Mouse (Mus musculus) forebrain, embryonic 14.5 days (tissue): ENCODE data around the gene Usp11. TPM values are rescaled to one million over a fixed set of nuclear protein-coding genes. Genes with fewer than 3 reads are reported as not detected.

Experiments
- ATAC-seq: fragments of 200-750 bp; cut with Nextera tagmentation; 2 replicates; pipeline ENCODE4 v1.8.0; 2017; ENCODE audit warnings: mild to moderate bottlenecking, moderate library complexity
- DNase-seq: peaks from one replicate; pipeline ENCODE4 v3.0.0-alpha.2; 2015; ENCODE audit warnings: low spot score
- H3K27ac ChIP-seq: fragments of 300-500 bp; sonication (generic); 2 replicates; pipeline ENCODE4 v1.5.1; 2014; ENCODE audit warnings: low read depth, mild to moderate bottlenecking, control low read depth, low read length, moderate library complexity
- H3K27me3 ChIP-seq: fragments of 300-500 bp; sonication (generic); replicated peaks from 2 replicates; pipeline ENCODE4 v1.6.1; 2014; ENCODE audit warnings: low read length, control low read depth, mixed read lengths; ENCODE audit not compliant: control insufficient read depth, insufficient read depth
- H3K36me3 ChIP-seq: fragments of 300-500 bp; sonication (generic); 2 replicates; pipeline ENCODE4 v1.6.1; 2014; ENCODE audit warnings: low read length, control low read depth; ENCODE audit not compliant: control insufficient read depth, insufficient read depth
- H3K4me1 ChIP-seq: fragments of 300-500 bp; sonication (generic); 2 replicates; pipeline ENCODE4 v1.6.1; 2014; ENCODE audit warnings: antibody characterized with exemption, low read length, control low read depth; ENCODE audit not compliant: control insufficient read depth, insufficient read depth
- H3K4me2 ChIP-seq: fragments of 300-500 bp; sonication (generic); 2 replicates; pipeline ENCODE4 v1.6.1; 2014; ENCODE audit warnings: mild to moderate bottlenecking, control low read depth, low read length
- H3K4me3 ChIP-seq: fragments of 300-500 bp; sonication (generic); 2 replicates; pipeline ENCODE4 v1.5.1; 2014; ENCODE audit warnings: low read depth, low read length, control low read depth
- H3K9ac ChIP-seq: fragments of 300-500 bp; sonication (generic); 2 replicates; pipeline ENCODE4 v1.6.1; 2014; ENCODE audit warnings: mild to moderate bottlenecking, low read length, control low read depth, moderate library complexity
- H3K9me3 ChIP-seq: fragments of 300-500 bp; sonication (generic); replicated peaks from 2 replicates; pipeline ENCODE4 v1.6.1; 2016; ENCODE audit warnings: low read length, control low read depth, mixed read lengths; ENCODE audit not compliant: control insufficient read depth
- WGBS: fragments of 180-500 bp; shearing (Covaris S2); extraction: QIAGEN DNeasy Blood & Tissue Kit; methylation state at CpG from one replicate; pipeline ENCODE4 v1.1.7; 2014; 5-methylcytosine and 5-hydroxymethylcytosine counted together
- polyA plus RNA-seq: library from polyadenylated mRNA; unstranded; fragments of >200 nt; fragmentation: Nextera tagmentation; extraction: Ambion mirVana; gene quantifications from 2 replicates; pipeline ENCODE4 v1.2.1, GENCODE M21; 2014

The Usp11 gene
- polyA plus RNA-seq, 1 experiment from 2014 or later, result 67.8 TPM

GRCm38 (mm10) chrX:20736479-20736878 lies 32.8 kb downstream of the Usp11 start:
- no peak overlapping the region for H3K4me2 ChIP-seq
- no peak overlapping the region for H3K4me3 ChIP-seq
- no peak overlapping the region for H3K27ac ChIP-seq
- H3K27me3 ChIP-seq, result no peaks in the 10 kb centered on the region
- 92% methylated on average over 4 of the region's 4 CpGs for WGBS
- no peaks in the 10 kb centered on the region for H3K9me3 ChIP-seq
- no peaks in the 10 kb centered on the region for H3K36me3 ChIP-seq
- no peak for DNase-seq
- H3K9ac ChIP-seq, result no peak overlapping the region
- H3K4me1 ChIP-seq, result no peaks in the 10 kb centered on the region
- ATAC-seq, result no peak

DNA sequence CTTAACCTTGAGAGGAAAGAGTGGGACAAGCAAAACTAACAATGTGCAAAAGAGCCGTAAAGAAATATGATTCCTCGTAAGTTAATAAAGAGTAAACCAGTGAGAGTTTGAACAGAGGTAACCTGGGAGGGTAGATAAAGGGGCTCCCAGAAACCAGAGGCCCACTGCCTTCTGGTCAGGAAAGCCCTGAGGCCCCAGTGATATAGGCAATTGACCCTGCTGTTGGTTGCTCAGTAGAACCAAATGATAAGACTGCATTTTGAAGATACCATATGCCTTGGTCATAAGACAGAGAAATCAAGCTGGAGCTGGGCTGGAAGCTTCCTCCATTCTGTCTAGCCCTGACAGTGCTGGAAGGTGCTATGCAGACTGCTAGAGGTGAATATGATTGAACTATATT lies 45.1 kb downstream of the Usp11 start:
- DNase-seq, result no peak
- Histone ChIP-seq H3K4me2 (no peak overlapping the region), H3K36me3 (no peaks in the 10 kb centered on the region), H3K9ac (no peak overlapping the region), H3K27ac (no peak overlapping the region), H3K27me3 (no peaks in the 10 kb centered on the region), H3K4me3 (no peak overlapping the region), H3K4me1 (no peaks in the 10 kb centered on the region), H3K9me3 (no peaks in the 10 kb centered on the region)
- WGBS, result 89% methylated on average over 2 of the region's 2 CpGs
- no peak for ATAC-seq

- Histone ChIP-seq H3K36me3 (no peaks in the 10 kb centered on the region), H3K9me3 (no peaks in the 10 kb centered on the region), H3K4me3 (no peak overlapping the region), H3K9ac (no peak overlapping the region), H3K27ac (no peak overlapping the region), H3K27me3 (no peaks in the 10 kb centered on the region), H3K4me1 (no peaks in the 10 kb centered on the region), H3K4me2 (no peak overlapping the region)
- DNase-seq (no peak), ATAC-seq (no peak)
- WGBS, result 81% methylated on average over 4 of the region's 4 CpGs
Observed at GRCm38 (mm10) chrX:20761201-20761600, 57.5 kb downstream of the Usp11 start.

Other genes starting within 250 kb of the Usp11 start
- 0.34 and 0.40 TPM in 2 replicates for gene Rgn, start 154.1 kb upstream of the Usp11 start, polyA plus RNA-seq
- gene Rbm10, start 86.4 kb upstream of the Usp11 start, polyA plus RNA-seq, result 56.6 and 58.8 TPM in 2 replicates
- 219 and 257 TPM in 2 replicates for gene Ndufb11, start 86.3 kb upstream of the Usp11 start, polyA plus RNA-seq
- gene Uba1, start 45.6 kb upstream of the Usp11 start, polyA plus RNA-seq, result 287 and 341 TPM in 2 replicates
- gene Cdk16, start 16.0 kb upstream of the Usp11 start, polyA plus RNA-seq, result 87.2 and 90.7 TPM in 2 replicates
- gene Araf, start 93.9 kb downstream of the Usp11 start, polyA plus RNA-seq, result 196 and 227 TPM in 2 replicates
- 4.0 and 4.4 TPM in 2 replicates for gene Timp1, start 166.3 kb downstream of the Usp11 start, polyA plus RNA-seq
- gene Syn1, start 217.1 kb downstream of the Usp11 start, polyA plus RNA-seq, result 28.8 and 36.1 TPM in 2 replicates
- 4.4 and 5.1 TPM in 2 replicates for gene Cfp, start 227.6 kb downstream of the Usp11 start, polyA plus RNA-seq
- 11.0 and 12.4 TPM in 2 replicates for gene Elk1, start 246.7 kb downstream of the Usp11 start, polyA plus RNA-seq